ENCODE assay signal across 8 mouse cellular contexts in genomic region chr12:98573317-98574270, GRCm38 (mm10). TPM values are rescaled to one million over a fixed set of nuclear protein-coding genes. Genes with fewer than 3 reads are reported as not detected.
DNase-seq lines count a peak whose midpoint lies in the region; ATAC-seq and TF ChIP-seq lines count a peak whose summit lies in the region.

No protein-coding gene starts in this region.

- TF ChIP-seq POLR2A in cerebellum, adult 2 months (IDR thresholded peaks at IDR 0.05; ENCODE audit: borderline replicate concordance, insufficient read depth, low read length), result peak; percentile 59

- H3K4me1 ChIP-seq in kidney, embryonic 14.5 days (ENCODE audit: control insufficient read depth, insufficient read depth, low read length), result 0 out of 2 replicates have a peak, but pooled peaks cover 4% of the 10 kb centered on the region
- peaks cover 26% of the 10 kb centered on the region for H3K4me1 ChIP-seq in cerebellum, adult 2 months (ENCODE audit: control insufficient read depth, insufficient read depth, low read length)
- H3K4me1 ChIP-seq in neural tube, embryonic 13.5 days (replicated peaks), result peaks cover 83% of the 10 kb centered on the region

- DNase-seq in kidney, postnatal 25 days, result no peak
- peak; percentile 91 to 94 for DNase-seq in cerebellum, adult 2 months
- DNase-seq in left cerebral cortex, adult 2 months (ENCODE audit: extremely low spot score in 1 of 2, low spot score in 2 of 2), result peak; percentile 78 to 84
- no peak for DNase-seq in gastrocnemius, postnatal 10 days
- no peak for DNase-seq in urinary bladder, adult 18-20 months (ENCODE audit: low spot score in 2 of 2)

- no peak for TF ChIP-seq CTCF in cerebellum, adult 2 months (IDR thresholded peaks at IDR 0.05; ENCODE audit: borderline replicate concordance, insufficient read depth, low read depth, low read length)
- TF ChIP-seq CTCF in left cerebral cortex, adult 2 months (IDR thresholded peaks at IDR 0.05), result no peak

- H3K4me3 ChIP-seq in kidney, embryonic 14.5 days (ENCODE audit: low read length), result peak overlapping the region; percentile 71
- peak overlapping the region; percentile 71 for H3K4me3 ChIP-seq in cerebellum, adult 2 months (replicated peaks; ENCODE audit: insufficient read depth, low read depth, low read length)
- peak overlapping the region; percentile 52 for H3K4me3 ChIP-seq in left cerebral cortex, adult 2 months
- H3K4me3 ChIP-seq in neural tube, embryonic 13.5 days, result peak overlapping the region; percentile 69

- no peaks in the 10 kb centered on the region for H3K36me3 ChIP-seq in kidney, embryonic 14.5 days (ENCODE audit: control insufficient read depth, insufficient read depth, low read length)
- no peaks in the 10 kb centered on the region for H3K36me3 ChIP-seq in neural tube, embryonic 13.5 days

- ATAC-seq in kidney, embryonic 14.5 days (ENCODE audit: low FRiP score, low TSS enrichment), result no peak
- peak; percentile 50 for ATAC-seq in frontal cortex, adult (ENCODE audit: low TSS enrichment)
- peak; percentile 68 for ATAC-seq in neural tube, embryonic 13.5 days (ENCODE audit: low read depth)

- intact Hi-C loops in left cerebral cortex, adult 2 months (cut with DNase I), result loop anchor here (1.0 to 5.0 kb wide), 4 partner anchors 29 to 115 kb away; partner anchors contain the start of gene Spata7

- H3K27me3 ChIP-seq in kidney, embryonic 14.5 days (ENCODE audit: control insufficient read depth, insufficient read depth, low read length), result peaks cover 54% of the 10 kb centered on the region
- H3K27me3 ChIP-seq in cerebellum, adult 2 months (ENCODE audit: control insufficient read depth, insufficient read depth, low read length), result no peaks in the 10 kb centered on the region
- H3K27me3 ChIP-seq in neural tube, embryonic 13.5 days, result peaks cover 17% of the 10 kb centered on the region

- 19% methylated on average over 25 of the region's 25 CpGs for WGBS in kidney, embryonic 14.5 days
- 3% methylated on average over 25 of the region's 25 CpGs for WGBS in cerebellum, adult 2 months
- WGBS in neural tube, embryonic 13.5 days, result 7% methylated on average over 25 of the region's 25 CpGs

- H3K9me3 ChIP-seq in kidney, embryonic 14.5 days (ENCODE audit: control insufficient read depth, low read length), result no peaks in the 10 kb centered on the region
- no peaks in the 10 kb centered on the region for H3K9me3 ChIP-seq in neural tube, embryonic 13.5 days

- no peak overlapping the region for H3K27ac ChIP-seq in kidney, embryonic 14.5 days (ENCODE audit: low read depth, low read length)
- peak overlapping the region; percentile 85 for H3K27ac ChIP-seq in cerebellum, adult 2 months (ENCODE audit: insufficient read depth, low read length)
- H3K27ac ChIP-seq in left cerebral cortex, adult 2 months, result peak overlapping the region; percentile 95
- H3K27ac ChIP-seq in neural tube, embryonic 13.5 days (replicated peaks), result peak overlapping the region; percentile 94

- H3K9ac ChIP-seq in kidney, embryonic 14.5 days (ENCODE audit: low read depth, low read length), result peak overlapping the region; percentile 65; the same call in 1 of the 2 replicates
- H3K9ac ChIP-seq in neural tube, embryonic 13.5 days, result peak overlapping the region; percentile 81

- peak overlapping the region; percentile 98 for H3K4me2 ChIP-seq in kidney, embryonic 14.5 days (replicated peaks; ENCODE audit: low read depth, low read length)
- H3K4me2 ChIP-seq in neural tube, embryonic 13.5 days, result peak overlapping the region; percentile 75

RNA-seq across cellular contexts. Expression of gene Kcnk10, which starts 4.5 kb away (rescaled TPM):
- polyA plus RNA-seq in kidney, embryonic 14.5 days (2014; fragmentation: Nextera tagmentation; extraction: Ambion mirVana), result 1.5 and 1.8 TPM in 2 replicates
- 24.0 and 25.2 TPM in 2 replicates for polyA plus RNA-seq in cerebellum, adult 2 months (2012; rRNA removed)
- total RNA-seq in left cerebral cortex, adult 2 months (2021), result 10 to 100 TPM; 15.9 to 18.1 TPM
- polyA plus RNA-seq in neural tube, embryonic 13.5 days (2015; fragmentation: Nextera tagmentation; extraction: Ambion mirVana), result 27.2 and 30.3 TPM in 2 replicates
- total RNA-seq in gastrocnemius, postnatal 10 days (2021), result under 1 TPM; 0.09 TPM

RNA-seq across cellular contexts. Expression of gene Spata7, which starts 54.4 kb away (rescaled TPM):
- polyA plus RNA-seq in kidney, embryonic 14.5 days (2014; fragmentation: Nextera tagmentation; extraction: Ambion mirVana), result 18.6 and 18.7 TPM in 2 replicates
- 24.2 and 26.9 TPM in 2 replicates for polyA plus RNA-seq in cerebellum, adult 2 months (2012; rRNA removed)
- 10 to 100 TPM; 34.3 to 39.7 TPM for total RNA-seq in left cerebral cortex, adult 2 months (2021)
- 27.6 and 31.2 TPM in 2 replicates for polyA plus RNA-seq in neural tube, embryonic 13.5 days (2015; fragmentation: Nextera tagmentation; extraction: Ambion mirVana)
- 1 to 10 TPM; 3.9 to 5.3 TPM for total RNA-seq in gastrocnemius, postnatal 10 days (2021)

Comparison
In these comparisons a context has a peak if more than half of its experiments do, and no peak if none do; other contexts are left out.
1. DNase-seq: peak in cerebellum, adult 2 months (2 of 2) and left cerebral cortex, adult 2 months (2 of 2); none in kidney, postnatal 25 days (0 of 2), gastrocnemius, postnatal 10 days (single experiment) and urinary bladder, adult 18-20 months (0 of 2).
2. Peak in every context shown above with its lines, with median percentiles within 50 percentile points of each other: H3K4me3 ChIP-seq.